Mouse (Mus musculus) intestine, embryonic 14.5 days (tissue): ENCODE measurements around the gene Dnajb6. TPM values are rescaled to one million over a fixed set of nuclear protein-coding genes. Genes with fewer than 3 reads are reported as not detected.

Experiments used
- ATAC-seq: fragments of 200-750 bp; cut with Nextera tagmentation; replicated peaks from 2 replicates; pipeline ENCODE4 v1.8.0; 2017; ENCODE audit warnings: low read depth, moderate number of reproducible peaks, moderate TSS enrichment, moderate library complexity; ENCODE audit not compliant: low FRiP score, low TSS enrichment
- DNase-seq: peaks from one replicate; pipeline ENCODE4 v3.0.0-alpha.2; 2018; ENCODE audit warnings: low spot score
- H3K27ac ChIP-seq: fragments of 300-500 bp; sonication (generic); 2 replicates; pipeline ENCODE4 v1.5.1; 2014; ENCODE audit warnings: low read depth, mild to moderate bottlenecking, control low read depth
- H3K27me3 ChIP-seq: fragments of 300-500 bp; sonication (generic); replicated peaks from 2 replicates; pipeline ENCODE4 v1.6.1; 2014; ENCODE audit warnings: low read length, control low read depth; ENCODE audit not compliant: control insufficient read depth, insufficient read depth
- H3K36me3 ChIP-seq: fragments of 300-500 bp; sonication (generic); 2 replicates; pipeline ENCODE4 v1.6.1; 2014; ENCODE audit warnings: low read length, control low read depth; ENCODE audit not compliant: control insufficient read depth, insufficient read depth
- H3K4me1 ChIP-seq: fragments of 300-500 bp; sonication (generic); replicated peaks from 2 replicates; pipeline ENCODE4 v1.6.1; 2014; ENCODE audit warnings: low read length, control low read depth, mixed read lengths; ENCODE audit not compliant: control insufficient read depth, insufficient read depth
- H3K4me2 ChIP-seq: fragments of 300-500 bp; sonication (generic); 2 replicates; pipeline ENCODE4 v1.6.1; 2014; ENCODE audit warnings: low read length
- H3K4me3 ChIP-seq: fragments of 300-500 bp; sonication (generic); 2 replicates; pipeline ENCODE4 v1.5.1; 2014; ENCODE audit warnings: low read depth, low read length, control low read depth, mixed read lengths
- H3K9ac ChIP-seq: fragments of 300-500 bp; sonication (generic); 2 replicates; pipeline ENCODE4 v1.6.1; 2014; ENCODE audit warnings: mild to moderate bottlenecking, low read length
- H3K9me3 ChIP-seq: fragments of 300-500 bp; sonication (generic); 2 replicates; pipeline ENCODE4 v1.6.1; 2016; ENCODE audit warnings: low read length, control low read depth; ENCODE audit not compliant: control insufficient read depth
- WGBS: fragments of 180-500 bp; shearing (Covaris S2); extraction: QIAGEN DNeasy Blood & Tissue Kit; methylation state at CpG from one replicate; pipeline ENCODE4 v1.1.7; 2014; 5-methylcytosine and 5-hydroxymethylcytosine counted together
- polyA plus RNA-seq: library from polyadenylated mRNA; unstranded; fragments of >200 nt; fragmentation: Nextera tagmentation; extraction: Ambion mirVana; gene quantifications from 2 replicates; pipeline ENCODE4 v1.2.1, GENCODE M21; 2014

Dnajb6 gene
- polyA plus RNA-seq, 1 experiment from 2014 or later = 124 TPM

DNA sequence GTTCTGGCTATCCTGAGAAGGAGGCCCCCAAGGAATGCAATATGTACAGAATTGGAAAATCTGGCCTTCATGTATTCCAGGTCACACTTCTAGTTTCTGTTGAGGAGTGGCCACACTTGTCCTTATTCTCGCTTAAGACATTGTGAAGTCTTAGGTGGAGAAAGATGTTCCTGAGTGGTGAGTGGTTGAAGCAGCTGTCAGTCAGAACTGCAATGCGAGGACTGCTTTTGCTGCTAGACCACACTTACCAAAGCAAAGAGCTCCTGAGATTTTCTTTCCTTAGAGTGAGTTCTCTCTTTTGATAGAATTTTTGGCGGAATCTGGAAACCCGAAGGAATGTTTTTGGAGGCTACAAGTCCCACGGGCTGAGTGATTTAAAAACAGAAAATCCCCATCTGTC, 112.0 kb downstream of the Dnajb6 start:
- 83% methylated on average over 5 of the region's 5 CpGs for WGBS
- H3K4me2 ChIP-seq = no peak overlapping the region
- no peaks in the 10 kb centered on the region for H3K27me3 ChIP-seq
- ATAC-seq (no peak), DNase-seq (peak; percentile 18)
- H3K9me3 ChIP-seq = no peaks in the 10 kb centered on the region
- H3K9ac ChIP-seq = no peak overlapping the region
- no peaks in the 10 kb centered on the region for H3K4me1 ChIP-seq
- no peak overlapping the region for H3K27ac ChIP-seq
- H3K4me3 ChIP-seq = no peak overlapping the region
- no peaks in the 10 kb centered on the region for H3K36me3 ChIP-seq

DNA sequence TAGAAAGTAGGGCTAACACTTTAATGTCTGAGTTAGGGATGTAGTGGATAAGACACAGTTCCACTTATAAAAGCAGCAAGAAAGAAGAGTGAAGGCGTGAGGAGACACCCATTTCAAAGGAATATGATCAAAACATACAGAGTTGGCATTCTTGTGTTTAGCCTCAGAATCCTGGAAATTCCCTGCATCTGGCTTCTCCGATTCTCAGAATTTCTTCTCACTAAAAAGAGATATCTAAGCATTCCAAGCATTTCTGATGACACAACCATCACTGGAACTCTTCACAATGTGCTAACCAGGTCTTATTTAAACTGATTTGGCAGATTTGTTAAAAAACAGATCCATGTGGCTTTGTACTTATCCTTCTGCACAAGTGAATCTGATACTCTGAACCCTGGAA, 112.6 kb downstream of the Dnajb6 start:
- ATAC-seq = no peak
- H3K36me3 ChIP-seq = no peaks in the 10 kb centered on the region
- no peaks in the 10 kb centered on the region for H3K4me1 ChIP-seq
- DNase-seq = no peak
- H3K9me3 ChIP-seq = no peaks in the 10 kb centered on the region
- no peaks in the 10 kb centered on the region for H3K27me3 ChIP-seq
- H3K27ac ChIP-seq = no peak overlapping the region
- H3K4me2 ChIP-seq = no peak overlapping the region
- 56% methylated on average over 2 of the region's 2 CpGs for WGBS
- H3K4me3 ChIP-seq = no peak overlapping the region
- H3K9ac ChIP-seq = no peak overlapping the region

DNA sequence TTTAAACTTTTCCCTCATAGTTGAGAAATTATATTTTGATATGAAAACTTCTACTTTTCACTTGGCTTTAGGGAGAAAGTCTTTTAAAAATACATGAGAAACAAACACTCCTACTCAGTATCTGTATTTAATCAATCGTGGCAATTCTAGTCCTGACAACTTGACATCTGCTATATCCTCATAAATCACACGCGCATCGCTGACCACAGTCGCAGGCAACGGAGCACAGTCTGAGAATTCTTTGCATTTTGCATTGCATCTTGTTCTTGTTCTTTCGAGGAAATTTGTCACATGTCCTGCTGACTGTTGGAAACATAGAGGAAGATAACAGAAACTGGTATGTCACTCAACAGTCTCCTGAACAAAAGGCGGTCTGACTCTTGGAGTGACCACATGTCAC, 116.9 kb downstream of the Dnajb6 start:
- H3K4me2 ChIP-seq = no peak overlapping the region
- 49% methylated on average over 8 of the region's 8 CpGs for WGBS
- H3K9me3 ChIP-seq = no peaks in the 10 kb centered on the region
- H3K4me3 ChIP-seq = no peak overlapping the region
- H3K9ac ChIP-seq = no peak overlapping the region
- H3K36me3 ChIP-seq = no peaks in the 10 kb centered on the region
- DNase-seq (no peak), ATAC-seq (no peak)
- no peak overlapping the region for H3K27ac ChIP-seq
- H3K27me3 ChIP-seq = no peaks in the 10 kb centered on the region
- no peaks in the 10 kb centered on the region for H3K4me1 ChIP-seq

DNA sequence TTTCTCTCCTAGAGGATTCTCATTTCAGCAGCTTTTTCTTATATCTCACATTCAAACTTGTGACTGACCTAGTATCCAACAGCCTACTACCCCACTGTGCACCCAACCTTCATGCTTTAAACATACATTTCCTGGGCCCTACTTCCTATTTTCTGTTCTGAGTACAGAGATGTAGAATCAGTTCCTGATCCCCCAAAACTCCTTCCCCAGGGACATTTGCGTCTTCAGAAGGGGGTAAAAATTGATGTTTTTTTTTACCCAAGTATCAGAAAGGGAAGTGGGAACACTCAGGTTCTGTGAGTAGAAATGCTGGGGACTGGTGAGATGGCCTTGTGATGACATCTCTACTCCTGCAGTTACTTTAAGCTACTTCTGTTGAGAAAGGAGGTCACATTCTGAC, 117.5 kb downstream of the Dnajb6 start:
- Histone ChIP-seq H3K36me3 (no peaks in the 10 kb centered on the region), H3K4me2 (no peak overlapping the region), H3K4me3 (no peak overlapping the region), H3K9ac (no peak overlapping the region), H3K4me1 (no peaks in the 10 kb centered on the region), H3K9me3 (no peaks in the 10 kb centered on the region), H3K27ac (no peak overlapping the region), H3K27me3 (no peaks in the 10 kb centered on the region)
- no peak for DNase-seq
- ATAC-seq = no peak
- 81% methylated on average over 1 of the region's 1 CpGs for WGBS

DNA sequence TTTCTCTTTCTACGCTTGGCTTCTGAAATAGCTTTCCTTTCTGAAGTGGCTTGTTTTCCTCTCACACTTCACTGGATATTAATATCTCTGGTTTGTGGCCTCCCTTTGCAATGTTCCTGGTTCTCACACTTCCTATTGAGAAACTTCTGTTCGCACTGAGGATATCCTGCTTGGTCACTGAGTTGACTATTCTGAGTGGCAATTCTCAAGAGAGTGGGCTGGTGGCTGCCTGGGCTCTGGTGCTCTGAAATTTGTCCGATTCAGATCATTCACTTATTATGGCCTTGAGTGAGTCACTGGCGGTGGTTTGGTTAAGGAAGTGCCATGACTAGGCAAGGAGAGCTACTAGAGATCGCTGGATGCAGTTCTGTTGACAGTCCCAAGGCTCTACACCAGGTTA, 118.9 kb downstream of the Dnajb6 start:
- H3K9me3 ChIP-seq = no peaks in the 10 kb centered on the region
- H3K9ac ChIP-seq = no peak overlapping the region
- WGBS = 81% methylated on average over 5 of the region's 5 CpGs
- H3K4me3 ChIP-seq = no peak overlapping the region
- no peak overlapping the region for H3K27ac ChIP-seq
- DNase-seq (no peak), ATAC-seq (no peak)
- H3K4me2 ChIP-seq = no peak overlapping the region
- H3K27me3 ChIP-seq = no peaks in the 10 kb centered on the region
- no peaks in the 10 kb centered on the region for H3K4me1 ChIP-seq
- H3K36me3 ChIP-seq = no peaks in the 10 kb centered on the region

DNA sequence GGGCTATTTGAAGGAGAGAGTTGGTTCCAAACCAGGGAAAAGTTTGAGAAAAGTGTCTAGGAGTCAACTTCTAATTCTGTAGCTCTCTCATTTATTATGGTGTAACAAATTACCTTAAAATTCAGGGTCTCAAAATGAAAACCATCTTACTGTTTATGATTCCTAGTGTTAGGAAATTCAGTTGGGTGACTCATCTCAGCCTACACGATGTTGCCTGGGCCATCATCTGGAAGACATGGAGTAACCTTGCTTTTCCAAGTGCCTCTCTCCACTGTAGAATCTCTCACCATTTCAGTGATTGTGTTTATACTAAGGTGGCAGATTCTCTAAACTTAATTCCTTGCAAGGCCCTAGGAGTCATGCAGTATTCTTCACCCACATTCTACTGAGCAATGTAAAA, 119.5 kb downstream of the Dnajb6 start:
- no peaks in the 10 kb centered on the region for H3K9me3 ChIP-seq
- H3K4me1 ChIP-seq = no peaks in the 10 kb centered on the region
- no peaks in the 10 kb centered on the region for H3K36me3 ChIP-seq
- no peak overlapping the region for H3K4me2 ChIP-seq
- no peak overlapping the region for H3K4me3 ChIP-seq
- no peak for DNase-seq
- H3K27me3 ChIP-seq = no peaks in the 10 kb centered on the region
- ATAC-seq = no peak
- no peak overlapping the region for H3K27ac ChIP-seq
- 62% methylated on average over 1 of the region's 1 CpGs for WGBS
- no peak overlapping the region for H3K9ac ChIP-seq

DNA sequence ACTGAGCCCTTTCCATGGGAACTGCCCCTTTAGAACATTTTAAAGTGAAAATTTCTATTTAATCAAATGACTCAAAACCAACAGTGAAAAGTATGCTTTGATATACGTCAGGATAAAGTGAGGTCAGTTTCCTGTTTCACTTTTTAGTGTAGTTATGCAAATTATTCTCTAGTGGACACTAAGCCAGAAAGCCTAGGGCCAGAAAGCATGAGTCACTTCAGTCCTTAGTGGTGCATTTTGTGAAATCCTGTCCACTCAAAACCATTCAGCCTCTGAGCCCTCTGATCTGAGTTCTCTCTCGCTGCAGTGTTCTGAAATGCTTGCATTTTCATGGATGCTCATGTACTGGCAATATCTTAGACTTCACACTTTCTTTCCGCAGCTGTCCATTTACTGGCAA, 126.0 kb downstream of the Dnajb6 start:
- Histone ChIP-seq H3K27me3 (no peaks in the 10 kb centered on the region), H3K27ac (no peak overlapping the region), H3K36me3 (no peaks in the 10 kb centered on the region), H3K4me3 (no peak overlapping the region), H3K9me3 (no peaks in the 10 kb centered on the region), H3K4me1 (no peaks in the 10 kb centered on the region), H3K9ac (no peak overlapping the region), H3K4me2 (no peak overlapping the region)
- 79% methylated on average over 3 of the region's 3 CpGs for WGBS
- no peak for DNase-seq
- ATAC-seq = no peak

DNA sequence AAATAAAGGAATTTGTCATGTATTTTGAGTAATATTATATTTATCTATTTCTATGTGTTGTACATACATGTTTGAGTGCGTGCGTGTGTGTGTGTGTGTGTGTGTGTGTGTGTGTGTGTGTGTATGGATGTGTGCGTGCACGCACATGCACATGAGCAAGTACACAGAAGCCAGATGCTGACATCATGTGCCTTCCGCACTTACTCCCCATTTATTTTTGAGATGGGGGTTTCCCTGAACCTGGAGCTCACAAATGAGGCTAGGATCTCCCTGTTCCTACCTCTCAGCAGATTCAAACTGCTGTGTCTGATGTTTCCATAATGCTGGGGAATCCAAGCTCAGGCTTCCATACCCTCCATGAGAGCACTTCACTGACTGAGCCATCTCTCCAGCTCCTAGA, 126.9 kb downstream of the Dnajb6 start:
- no peaks in the 10 kb centered on the region for H3K4me1 ChIP-seq
- no peak for ATAC-seq
- no peaks in the 10 kb centered on the region for H3K9me3 ChIP-seq
- H3K27me3 ChIP-seq = no peaks in the 10 kb centered on the region
- H3K9ac ChIP-seq = no peak overlapping the region
- no peak overlapping the region for H3K4me2 ChIP-seq
- WGBS = 98% methylated on average over 5 of the region's 5 CpGs
- H3K36me3 ChIP-seq = no peaks in the 10 kb centered on the region
- H3K4me3 ChIP-seq = no peak overlapping the region
- no peak for DNase-seq
- no peak overlapping the region for H3K27ac ChIP-seq

DNA sequence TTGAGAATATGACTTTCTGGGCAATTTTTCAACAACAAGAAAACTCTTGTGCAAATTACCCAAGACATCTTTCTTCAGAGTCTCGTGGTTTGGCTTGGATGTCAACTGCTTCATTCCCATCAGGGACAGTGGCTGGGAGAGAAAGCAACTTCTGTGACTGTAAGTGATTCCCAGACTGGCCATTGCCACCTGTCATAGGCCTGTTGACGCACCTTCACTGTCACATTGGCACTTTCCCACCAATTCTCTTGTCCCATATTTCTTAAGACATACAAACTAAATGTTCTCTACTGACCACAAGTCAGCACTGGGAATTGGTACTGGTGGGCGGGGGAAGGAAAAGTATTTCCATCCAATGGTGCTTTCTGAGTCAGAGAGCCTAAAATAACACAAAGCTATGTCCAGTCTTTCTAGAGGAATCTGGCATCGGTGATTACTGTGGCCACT, 128.8 kb downstream of the Dnajb6 start:
- no peak overlapping the region for H3K4me3 ChIP-seq
- no peak for ATAC-seq
- no peaks in the 10 kb centered on the region for H3K4me1 ChIP-seq
- no peak overlapping the region for H3K9ac ChIP-seq
- H3K27me3 ChIP-seq = no peaks in the 10 kb centered on the region
- DNase-seq = no peak
- H3K27ac ChIP-seq = no peak overlapping the region
- no peaks in the 10 kb centered on the region for H3K9me3 ChIP-seq
- H3K4me2 ChIP-seq = no peak overlapping the region
- WGBS = 81% methylated on average over 4 of the region's 4 CpGs
- no peaks in the 10 kb centered on the region for H3K36me3 ChIP-seq
